Mouse (Mus musculus): ENCODE results near the gene Olfr665. TPM values are rescaled to one million over a fixed set of nuclear protein-coding genes. Genes with fewer than 3 reads are reported as not detected.
"Not testable (repeated sequence)": the region's sequence is repeated elsewhere in the genome, so short reads cannot be mapped to it uniquely, and the experiment has no call there.

The Olfr665 gene
- not detected for total RNA-seq (2022)

- DNase-seq (ENCODE audit: low spot score) = no peak
Measured at GRCm38 (mm10) chr7:104877731-104878130, at the start of gene Olfr665. Gene Olfr665, plus strand, starts transcription at chr7:104878031.

DNA sequence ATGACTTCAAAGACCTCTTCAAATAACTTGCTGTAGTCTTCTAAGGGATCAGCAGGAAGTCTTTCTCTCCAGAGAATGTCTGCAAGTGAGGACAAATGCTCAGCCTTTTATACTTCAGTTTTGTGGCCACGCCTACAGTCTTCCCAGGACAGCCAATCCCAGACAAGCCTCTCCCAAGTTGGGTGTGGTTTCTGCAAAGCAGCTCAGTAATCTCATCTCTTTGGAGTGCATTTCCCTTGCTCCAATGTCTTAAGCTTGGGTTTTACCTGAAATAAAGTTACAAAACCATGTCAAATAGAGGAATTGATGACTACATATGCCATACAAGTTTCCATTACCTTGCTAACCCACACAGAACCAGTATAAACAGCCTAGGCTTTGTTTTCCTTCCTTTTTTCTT lies 35.3 kb upstream of the Olfr665 start, which contains the start of gene Usp17lb:
Gene Usp17lb, minus strand, starts transcription at position 101 of the 400 bp plus-strand sequence.
- no peak for DNase-seq (ENCODE audit: low spot score)

DNA sequence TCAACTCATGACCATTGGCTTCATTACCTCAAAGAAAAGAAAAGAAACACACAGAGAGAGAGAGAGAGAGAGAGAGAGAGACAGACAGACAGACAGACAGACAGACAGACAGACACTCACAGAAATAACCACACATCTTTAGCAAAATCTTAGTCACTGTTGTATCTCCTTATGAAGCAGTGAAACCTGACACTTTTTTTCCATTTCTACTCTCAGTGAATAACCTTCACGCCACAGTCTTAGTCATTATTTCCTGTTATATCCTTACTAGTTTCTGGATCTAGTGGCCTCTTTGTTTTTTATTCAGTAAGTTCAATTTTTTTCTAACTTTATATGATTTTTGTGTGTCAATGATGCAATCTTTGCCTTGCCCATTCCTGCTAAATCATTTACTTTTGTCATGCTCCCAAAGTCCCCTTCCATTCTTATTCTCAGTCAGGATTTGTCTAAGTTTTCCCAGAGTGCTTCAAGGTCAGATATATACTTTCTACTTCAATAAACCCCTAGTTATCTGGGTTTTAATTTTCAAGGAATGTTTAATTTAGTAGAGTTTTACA lies 34.0 kb upstream of the Olfr665 start:
- no peak for DNase-seq (ENCODE audit: low spot score)

DNA sequence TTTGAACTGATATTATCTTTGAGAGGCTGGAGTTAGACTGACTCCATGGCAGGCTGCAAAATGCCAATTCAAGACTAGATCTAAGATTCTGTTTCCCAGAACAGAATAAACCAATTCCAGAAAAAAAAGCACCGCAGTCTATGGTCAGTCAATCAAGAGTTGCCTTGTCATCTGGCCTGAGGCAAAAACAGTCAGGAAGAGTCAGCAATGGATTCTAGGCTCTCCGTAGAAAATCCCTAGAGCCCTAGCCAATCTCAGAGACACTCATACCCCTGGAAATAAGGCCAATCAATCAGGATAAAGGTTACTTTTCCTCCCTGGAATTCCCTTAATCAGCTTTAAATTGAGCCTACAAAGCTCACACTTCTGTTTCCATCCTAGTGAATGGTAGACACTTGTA lies 26.3 kb upstream of the Olfr665 start:
- DNase-seq (ENCODE audit: low spot score) = not testable (repeated sequence)

GRCm38 (mm10) chr7:104855248-104855750 lies 22.5 kb upstream of the Olfr665 start:
- DNase-seq (ENCODE audit: low spot score) = no peak

DNA sequence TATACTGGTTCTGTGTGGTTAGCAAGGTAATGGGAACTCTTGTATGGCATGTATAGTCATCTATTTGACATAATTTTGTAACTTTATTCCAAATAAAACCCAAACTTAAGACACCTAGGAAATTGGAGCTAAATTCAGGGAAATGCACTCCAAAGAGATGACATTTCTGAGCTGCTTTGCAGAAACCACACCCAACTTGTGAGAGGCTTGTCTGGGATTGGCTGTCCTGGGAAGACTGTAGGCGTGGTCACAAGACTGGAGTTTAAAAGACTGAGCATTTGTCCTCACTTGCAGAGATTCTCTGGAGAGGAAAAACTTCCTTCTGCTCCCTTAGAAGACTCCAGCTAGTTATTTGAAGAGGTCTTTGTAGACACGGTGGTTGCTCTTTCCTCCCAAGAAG lies 21.1 kb upstream of the Olfr665 start, which contains the start of gene Usp17la:
Gene Usp17la, plus strand, starts transcription at position 301 of the 400 bp plus-strand sequence.
- DNase-seq (ENCODE audit: low spot score) = not testable (repeated sequence)

DNA sequence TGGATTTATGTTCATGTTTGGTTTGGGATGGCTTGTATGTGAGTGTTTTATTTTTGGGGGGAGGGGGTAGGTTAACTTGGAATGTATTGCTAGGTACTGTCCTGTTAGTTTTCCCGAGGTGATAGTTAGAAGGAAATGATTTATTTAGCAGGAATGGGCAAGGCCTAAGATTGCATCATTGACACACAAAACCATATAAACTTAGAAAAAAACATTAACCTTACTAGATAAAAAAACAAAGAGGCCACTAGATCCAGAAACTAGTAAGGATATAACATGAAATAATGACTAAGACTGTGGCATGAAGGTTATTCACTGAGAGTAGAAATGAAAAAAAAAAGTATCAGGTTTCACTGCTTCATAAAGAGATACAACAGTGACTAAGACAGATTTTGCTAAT lies 20.1 kb upstream of the Olfr665 start:
- DNase-seq (ENCODE audit: low spot score) = no peak

DNA sequence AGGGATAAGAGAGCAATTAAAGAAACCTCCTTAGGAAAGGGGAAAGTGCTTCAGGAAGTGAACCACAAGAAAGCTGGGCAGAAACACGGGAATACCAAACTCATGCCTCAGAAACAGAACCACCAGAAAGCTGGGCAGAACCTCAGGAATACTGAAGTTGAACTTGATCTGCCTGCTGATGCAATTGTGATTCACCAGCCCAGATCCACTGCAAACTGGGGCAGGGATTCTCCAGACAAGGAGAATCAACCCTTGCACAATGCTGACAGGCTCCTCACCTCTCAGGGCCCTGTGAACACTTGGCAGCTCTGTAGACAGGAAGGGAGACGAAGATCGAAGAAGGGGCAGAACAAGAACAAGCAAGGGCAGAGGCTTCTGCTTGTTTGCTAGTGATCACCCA lies 16.4 kb upstream of the Olfr665 start:
- no peak for DNase-seq (ENCODE audit: low spot score)

- DNase-seq (ENCODE audit: low spot score) = no peak
Measured at GRCm38 (mm10) chr7:104895852-104896251, 18.0 kb downstream of the Olfr665 start, which contains the start of gene Olfr666. Gene Olfr666, minus strand, starts transcription at chr7:104895952.

GRCm38 (mm10) chr7:104921382-104921781 lies 43.6 kb downstream of the Olfr665 start, which contains the start of gene Olfr667:
Gene Olfr667, minus strand, starts transcription at chr7:104921482.
- DNase-seq (ENCODE audit: low spot score) = no peak

DNA sequence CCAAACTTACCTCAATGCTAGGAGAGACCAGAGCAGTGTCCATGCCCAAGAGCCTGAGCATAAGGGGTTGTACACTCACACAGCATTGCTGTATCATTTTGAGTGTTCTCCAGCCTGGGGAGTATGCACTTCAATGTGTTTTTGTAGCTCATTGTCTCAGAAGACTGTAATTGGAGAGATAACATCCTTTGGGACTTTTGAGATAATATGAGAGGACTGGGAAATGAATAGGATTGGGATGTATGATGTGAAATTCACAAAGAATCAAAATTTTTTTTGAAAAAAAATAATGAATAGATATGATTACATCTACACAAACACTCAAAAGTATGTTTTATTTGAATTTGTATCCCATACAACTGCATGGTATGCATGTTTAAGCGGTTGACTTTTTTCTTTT lies 50.1 kb downstream of the Olfr665 start, which contains the start of gene Olfr668:
Gene Olfr668, minus strand, starts transcription at position 101 of the 400 bp plus-strand sequence.
- DNase-seq (ENCODE audit: low spot score) = no peak

Other genes with a start within 250 kb of the Olfr665 start
- gene Olfr658, start 230.7 kb upstream of the Olfr665 start, total RNA-seq (2022) = not detected
- not detected for gene Olfr659, start 211.3 kb upstream of the Olfr665 start, total RNA-seq (2022)
- gene Olfr661, start 191.5 kb upstream of the Olfr665 start, total RNA-seq (2022) = not detected
- gene Usp17le, start 100.6 kb upstream of the Olfr665 start, total RNA-seq (2022) = not detected
- gene Usp17lb, start 35.4 kb upstream of the Olfr665 start, total RNA-seq (2022) = not detected
- not detected for gene Usp17la, start 21.0 kb upstream of the Olfr665 start, total RNA-seq (2022)
- gene Olfr666, start 17.9 kb downstream of the Olfr665 start, total RNA-seq (2022) = not detected
- not detected for gene Olfr667, start 43.5 kb downstream of the Olfr665 start, total RNA-seq (2022)
- not detected for gene Olfr668, start 50.0 kb downstream of the Olfr665 start, total RNA-seq (2022)
- not detected for gene Olfr669, start 56.2 kb downstream of the Olfr665 start, total RNA-seq (2022)
- gene Olfr670, start 84.6 kb downstream of the Olfr665 start, total RNA-seq (2022) = not detected
- not detected for gene Olfr671, start 101.1 kb downstream of the Olfr665 start, total RNA-seq (2022)
- gene Olfr672, start 124.0 kb downstream of the Olfr665 start, total RNA-seq (2022) = not detected
- not detected for gene Olfr675, start 150.4 kb downstream of the Olfr665 start, total RNA-seq (2022)
- not detected for gene Olfr676, start 154.7 kb downstream of the Olfr665 start, total RNA-seq (2022)
- not detected for gene Olfr677, start 173.3 kb downstream of the Olfr665 start, total RNA-seq (2022)
- not detected for gene Olfr678, start 186.4 kb downstream of the Olfr665 start, total RNA-seq (2022)
- not detected for gene Olfr679, start 203.2 kb downstream of the Olfr665 start, total RNA-seq (2022)
- gene Olfr680-ps1, start 214.8 kb downstream of the Olfr665 start, total RNA-seq (2022) = not detected
- not detected for gene Olfr681, start 238.8 kb downstream of the Olfr665 start, total RNA-seq (2022)

Measured in heart, adult 8-10 months (tissue).